Mouse (Mus musculus) lung, adult 2 months (tissue): ENCODE measurements around the gene Gpr3. TPM values are rescaled to one million over a fixed set of nuclear protein-coding genes. Genes with fewer than 3 reads are reported as not detected.

Source experiments
- DNase-seq: peaks from one replicate; pipeline ENCODE4 v3.0.0; 2022
- H3K4me1 ChIP-seq: fragments of 200-500 bp; 2 replicates; pipeline ENCODE4 v1.6.1; 2011; ENCODE audit warnings: low read length; ENCODE audit not compliant: control insufficient read depth, insufficient read depth
- H3K4me3 ChIP-seq: fragments of 200-500 bp; replicated peaks from 2 replicates; pipeline ENCODE3; 2011; ENCODE audit warnings: low read depth, mild to moderate bottlenecking, control low read depth, low read length; ENCODE audit errors: extremely low read depth
- CTCF ChIP-seq: fragments of 200-500 bp; IDR thresholded peaks from 2 replicates; pipeline ENCODE4 v1.5.1; 2011; ENCODE audit warnings: mild to moderate bottlenecking, low read length, control low read depth; ENCODE audit not compliant: insufficient read depth
- POLR2A ChIP-seq: fragments of 200-500 bp; IDR thresholded peaks from 2 replicates; pipeline ENCODE4 v1.6.1; 2011; ENCODE audit warnings: low read depth, mild to moderate bottlenecking, control low read depth, low read length, borderline replicate concordance; ENCODE audit errors: extremely low read depth
- WGBS: fragments of 180-500 bp; shearing (Covaris S2); methylation state at CpG from one replicate; pipeline ENCODE4 v1.1.7; 2018; 5-methylcytosine and 5-hydroxymethylcytosine counted together
- polyA plus RNA-seq: library from polyadenylated mRNA; depleted of rRNA; stranded (reverse); fragments of >200 nt; gene quantifications from 2 replicates; pipeline ENCODE4 v1.2.3, GENCODE M21; 2012; rRNA removed

Gene Gpr3
- polyA plus RNA-seq, 1 experiment: 0.18 TPM

DNA sequence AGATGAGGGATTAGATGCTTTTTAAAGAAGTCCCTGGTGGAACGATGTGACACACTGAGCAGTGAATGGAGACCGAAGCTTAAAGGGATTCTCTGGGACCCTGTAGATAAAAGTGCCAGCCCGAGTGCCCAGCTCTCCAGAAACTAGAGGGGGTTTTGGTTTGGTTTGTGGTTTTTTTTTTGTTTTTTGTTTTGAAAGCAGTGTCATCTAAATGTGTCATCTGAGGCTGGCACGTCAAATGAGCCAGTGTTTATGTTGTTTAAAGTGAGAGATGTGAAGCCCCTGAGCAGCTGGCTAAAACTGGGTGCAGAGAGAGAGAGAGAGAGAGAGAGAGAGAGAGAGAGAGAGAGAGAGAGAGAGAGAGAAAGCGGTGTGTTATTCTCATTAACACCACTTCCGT lies 50.1 kb downstream of the Gpr3 start:
- no peak for DNase-seq
- Histone ChIP-seq H3K4me3 (no peak overlapping the region), H3K4me1 (peaks cover 29% of the 10 kb centered on the region)
- WGBS: 49% methylated on average over 6 of the region's 6 CpGs
- TF ChIP-seq POLR2A: no peak
- TF ChIP-seq CTCF: no peak

- no peak overlapping the region for H3K4me3 ChIP-seq
- TF ChIP-seq POLR2A (no peak), CTCF (no peak)
- H3K4me1 ChIP-seq: peaks cover 30% of the 10 kb centered on the region
- 45% methylated on average over 4 of the region's 4 CpGs for WGBS
- no peak for DNase-seq
Observed at GRCm38 (mm10) chr4:133160821-133161220, 51.5 kb downstream of the Gpr3 start.

GRCm38 (mm10) chr4:133160211-133160610 lies 52.1 kb downstream of the Gpr3 start:
- Histone ChIP-seq H3K4me3 (no peak overlapping the region), H3K4me1 (peaks cover 33% of the 10 kb centered on the region)
- no peak for TF ChIP-seq CTCF
- TF ChIP-seq POLR2A: no peak
- WGBS: 73% methylated on average over 8 of the region's 8 CpGs
- DNase-seq: no peak

DNA sequence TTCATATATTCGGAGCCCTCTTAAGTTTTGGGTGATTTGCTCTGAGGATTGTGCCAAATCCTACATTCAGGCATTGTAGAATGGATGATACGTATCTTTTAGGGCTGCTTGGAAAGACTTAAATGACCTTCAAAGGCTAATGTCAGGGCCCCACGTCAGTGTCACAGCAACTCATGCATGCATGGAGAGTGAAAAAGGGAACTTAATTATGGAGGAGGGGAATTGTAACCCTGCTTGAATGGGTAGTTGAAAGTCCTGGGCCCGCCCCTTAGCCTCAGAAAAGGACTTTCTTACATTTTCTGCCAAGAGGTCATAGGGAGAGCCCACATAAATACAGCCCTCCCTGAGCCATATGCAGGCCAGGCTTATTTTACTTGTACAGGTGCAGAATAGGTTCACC lies 52.7 kb downstream of the Gpr3 start:
- whole genome bisulfite sequencing: 75% methylated on average over 4 of the region's 4 CpGs
- H3K4me1 ChIP-seq: peaks cover 36% of the 10 kb centered on the region
- no peak for DNase-seq
- TF ChIP-seq CTCF (no peak), POLR2A (no peak)
- no peak overlapping the region for H3K4me3 ChIP-seq

Other genes with a start within 250 kb of the Gpr3 start
- gene Fgr, start 238.4 kb downstream of the Gpr3 start, polyA plus RNA-seq: 10.7 and 19.1 TPM in 2 replicates
- gene Ahdc1, start 201.3 kb downstream of the Gpr3 start, polyA plus RNA-seq: 25.8 and 28.7 TPM in 2 replicates
- gene Wasf2, start 82.0 kb downstream of the Gpr3 start, polyA plus RNA-seq: 91.7 and 109 TPM in 2 replicates
- gene Cd164l2, start 405 bp downstream of the Gpr3 start, polyA plus RNA-seq: 2.8 and 4.3 TPM in 2 replicates
- gene Map3k6, start 28.3 kb upstream of the Gpr3 start, polyA plus RNA-seq: 27.9 and 38.2 TPM in 2 replicates
- 7.4 and 23.0 TPM in 2 replicates for gene Sytl1, start 50.6 kb upstream of the Gpr3 start, polyA plus RNA-seq
- 58.1 and 71.6 TPM in 2 replicates for gene Tmem222, start 65.3 kb upstream of the Gpr3 start, polyA plus RNA-seq
- 49.1 and 50.3 TPM in 2 replicates for gene Wdtc1, start 140.9 kb upstream of the Gpr3 start, polyA plus RNA-seq
- gene Slc9a1, start 157.2 kb upstream of the Gpr3 start, polyA plus RNA-seq: 39.9 and 40.4 TPM in 2 replicates